Mouse (Mus musculus) T-helper 1 cell (primary cell): Measurements from ENCODE around the gene Josd1.

Experiments used
- in situ Hi-C: fragments of 300-600 bp; cut with MboI, MseI; formaldehyde crosslinking; loops from one replicate; pipeline ENCODE4 v1.15.1; 2025; ENCODE audit warnings: high pct_unique_total_duplicates

The Josd1 gene

GRCm38 (mm10) chr15:79687646-79688267, at the start of gene Josd1:
TSS of gene Josd1 (minus strand) at chr15:79687919.
- in situ Hi-C loops: loop anchor here (5.0 to 10.0 kb wide), 2 partner anchors 780 to 1193 kb away; partner anchors contain the start of gene Il2rb

DNA sequence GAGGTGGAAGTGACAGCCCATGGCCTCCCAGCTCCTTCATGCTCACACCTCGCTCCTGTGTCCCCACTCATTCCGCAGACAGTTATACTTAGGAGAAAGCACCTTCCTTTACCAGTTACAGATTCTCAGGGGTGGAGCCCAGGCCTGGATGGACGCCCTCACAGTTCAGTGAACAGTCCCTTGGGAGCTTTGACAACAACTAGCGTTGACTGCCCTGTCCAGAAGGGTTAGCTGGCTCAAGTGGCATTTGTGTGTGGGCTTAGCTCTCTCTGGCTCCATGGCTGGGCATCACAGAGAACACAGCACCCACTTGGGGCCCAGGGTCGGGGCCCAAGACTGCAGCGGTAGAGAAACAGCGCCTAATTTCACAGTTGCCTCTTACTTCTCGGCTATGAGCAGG, 46.6 kb upstream of the Josd1 start:
- in situ Hi-C loops: no loop called here

- in situ Hi-C loops: no loop called here
These were observed 45.9 kb upstream of the Josd1 start for GRCm38 (mm10) chr15:79733640-79734039.

GRCm38 (mm10) chr15:79733192-79733591, 45.5 kb upstream of the Josd1 start:
- in situ Hi-C loops: no loop called here

DNA sequence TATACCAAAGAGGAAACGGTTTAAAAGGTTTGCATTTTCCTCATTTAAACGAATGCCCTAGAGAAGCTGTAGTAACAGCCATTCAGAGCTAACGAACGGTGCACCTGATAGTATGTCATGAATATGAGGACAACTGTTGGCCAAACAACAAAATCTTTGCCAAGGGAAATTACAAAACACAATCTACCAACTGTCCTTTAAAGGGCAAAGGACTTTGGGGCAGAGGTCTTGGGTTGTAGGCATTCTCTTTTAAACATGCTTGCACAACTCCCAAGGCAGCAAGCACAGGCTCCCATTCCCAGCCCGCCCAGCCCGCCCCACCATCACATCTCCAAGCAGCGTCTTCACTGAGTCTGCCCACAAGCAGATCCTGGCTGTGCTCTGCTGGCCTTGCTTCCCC, 43.8 kb upstream of the Josd1 start:
- in situ Hi-C loops: no loop called here

DNA sequence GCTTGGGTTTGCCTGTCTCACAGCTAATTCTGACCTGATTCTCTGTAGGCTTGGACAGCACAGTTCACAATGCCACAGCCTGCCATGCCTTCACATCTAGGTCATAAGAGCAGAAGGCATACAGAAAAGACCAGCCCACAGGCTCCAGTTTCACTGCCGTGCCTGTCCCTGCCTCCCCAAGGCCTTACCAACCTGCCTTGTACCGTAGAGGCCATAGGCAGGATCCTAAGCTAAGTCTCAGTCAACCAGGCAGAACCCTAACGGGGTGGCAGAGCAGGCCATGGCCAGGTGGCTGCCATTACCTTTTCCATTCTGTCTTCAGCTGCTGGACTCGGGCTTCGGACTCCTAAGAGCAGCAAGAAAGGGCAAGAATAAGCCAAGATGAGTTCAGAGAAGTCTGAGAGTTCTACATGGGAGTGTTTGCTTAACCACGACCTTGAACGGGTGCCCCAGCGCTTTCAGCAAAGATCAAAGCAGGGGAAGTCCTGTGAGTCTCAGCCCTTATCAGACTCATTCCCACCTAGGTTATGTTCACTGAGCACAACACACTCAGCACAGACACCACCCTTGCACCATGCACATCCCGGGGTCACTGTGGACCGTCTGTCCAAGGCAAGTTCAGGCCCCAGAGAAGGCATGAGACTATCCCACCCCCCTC, 41.1 kb upstream of the Josd1 start:
- in situ Hi-C loops: no loop called here

DNA sequence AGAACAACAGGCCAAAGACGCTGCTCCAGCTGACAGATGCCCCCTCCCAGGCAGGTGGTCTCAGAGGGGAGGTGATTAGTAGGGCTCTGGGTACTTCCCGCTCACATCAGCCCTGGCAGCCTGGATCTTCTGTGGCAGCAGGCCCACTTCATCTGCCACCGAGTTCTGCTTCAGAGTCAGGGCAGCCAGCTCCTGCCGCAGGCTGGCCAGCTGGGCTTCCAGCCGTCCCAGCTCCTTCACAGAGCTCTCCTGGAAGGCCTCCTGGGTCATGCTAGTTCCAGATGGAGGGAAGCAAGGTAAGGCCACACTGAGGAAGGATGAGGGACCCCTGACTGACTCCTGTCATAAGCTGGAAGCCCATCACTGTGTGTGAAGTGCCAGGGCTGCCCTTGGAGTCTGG, 40.6 kb upstream of the Josd1 start:
- in situ Hi-C loops: no loop called here

GRCm38 (mm10) chr15:79727840-79728239, 40.1 kb upstream of the Josd1 start:
- in situ Hi-C loops: no loop called here

GRCm38 (mm10) chr15:79725190-79725789, 37.6 kb upstream of the Josd1 start:
- in situ Hi-C loops: no loop called here

- in situ Hi-C loops: no loop called here
These were observed 35.7 kb upstream of the Josd1 start for GRCm38 (mm10) chr15:79723439-79723838.

- in situ Hi-C loops: no loop called here
These were observed 33.1 kb upstream of the Josd1 start for GRCm38 (mm10) chr15:79720796-79721195.

DNA sequence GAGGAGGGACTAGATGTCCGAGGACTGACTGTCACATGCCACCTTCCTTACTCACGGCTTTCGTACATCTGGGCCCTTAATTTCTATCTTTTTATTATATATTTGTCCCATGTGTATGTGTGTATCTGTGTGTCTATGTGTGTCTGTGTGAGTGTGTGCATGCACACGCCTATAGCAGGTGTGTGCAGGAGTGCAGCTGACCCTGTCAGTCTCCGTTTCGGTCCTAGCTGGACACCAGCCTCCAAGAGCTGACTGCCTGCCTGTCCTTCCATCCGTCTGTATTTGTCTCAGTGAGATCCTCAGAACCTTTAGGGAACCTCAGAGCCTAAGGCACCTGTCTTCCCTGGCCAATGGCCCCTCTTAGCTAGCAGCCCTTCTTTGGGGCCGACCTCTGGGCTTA, 32.5 kb upstream of the Josd1 start:
- in situ Hi-C loops: no loop called here

DNA sequence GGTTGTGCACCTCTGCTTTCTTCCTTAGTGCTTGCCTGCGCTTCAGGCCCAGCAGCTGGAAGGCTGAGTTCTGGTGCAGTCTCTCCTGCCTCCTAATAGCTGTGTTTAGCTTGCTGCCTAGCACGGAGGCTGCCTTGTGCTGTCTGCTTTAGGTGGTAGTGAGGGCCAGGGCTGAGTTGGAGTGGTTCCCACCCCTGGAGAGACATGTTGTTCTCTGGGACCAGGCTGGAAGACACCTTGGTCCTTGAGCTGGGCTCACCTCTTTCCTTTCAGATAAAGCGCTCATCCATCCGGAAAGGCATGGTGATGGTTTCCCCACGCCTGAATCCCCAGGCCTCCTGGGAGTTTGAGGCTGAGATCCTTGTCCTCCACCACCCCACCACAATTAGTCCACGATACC, 29.0 kb upstream of the Josd1 start:
- in situ Hi-C loops: no loop called here

- in situ Hi-C loops: no loop called here
These were observed 27.9 kb upstream of the Josd1 start for GRCm38 (mm10) chr15:79715646-79716045.

DNA sequence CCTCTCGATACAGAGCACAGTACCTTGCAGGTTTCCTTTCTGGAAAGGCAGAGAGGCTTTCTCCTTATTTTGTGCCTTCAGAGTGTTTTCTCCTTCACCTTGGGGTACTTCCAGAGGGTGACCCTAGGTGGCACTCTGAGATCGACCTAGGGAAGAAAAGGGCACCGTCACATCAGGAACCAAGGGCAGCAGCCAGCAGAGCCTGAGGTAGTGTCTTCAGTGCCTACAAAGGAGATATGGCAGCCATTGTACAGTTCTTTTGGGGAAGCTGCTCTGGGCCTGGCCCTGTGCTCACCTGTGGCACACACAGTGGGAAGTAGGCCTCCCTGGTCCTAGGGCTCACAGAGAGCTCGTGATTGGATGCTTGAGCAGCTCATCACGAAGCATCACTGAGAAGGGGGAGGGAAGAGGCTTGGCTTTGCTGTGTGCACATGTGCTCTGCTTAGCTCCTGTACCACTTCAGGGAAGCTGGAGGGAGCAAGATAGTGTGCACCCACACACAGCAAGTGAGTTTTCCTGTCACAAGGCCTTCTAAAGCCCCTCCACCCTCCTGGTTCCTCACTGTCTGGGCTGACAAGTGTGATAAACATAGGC, 20.6 kb upstream of the Josd1 start:
- in situ Hi-C loops: no loop called here

GRCm38 (mm10) chr15:79706603-79707214, 19.0 kb upstream of the Josd1 start:
- in situ Hi-C loops: no loop called here

- in situ Hi-C loops: loop anchor here (10.0 kb wide), 1 partner anchor 1763 kb away; no protein-coding TSS in a partner anchor
These were observed 10.0 kb upstream of the Josd1 start for GRCm38 (mm10) chr15:79697558-79698187.

DNA sequence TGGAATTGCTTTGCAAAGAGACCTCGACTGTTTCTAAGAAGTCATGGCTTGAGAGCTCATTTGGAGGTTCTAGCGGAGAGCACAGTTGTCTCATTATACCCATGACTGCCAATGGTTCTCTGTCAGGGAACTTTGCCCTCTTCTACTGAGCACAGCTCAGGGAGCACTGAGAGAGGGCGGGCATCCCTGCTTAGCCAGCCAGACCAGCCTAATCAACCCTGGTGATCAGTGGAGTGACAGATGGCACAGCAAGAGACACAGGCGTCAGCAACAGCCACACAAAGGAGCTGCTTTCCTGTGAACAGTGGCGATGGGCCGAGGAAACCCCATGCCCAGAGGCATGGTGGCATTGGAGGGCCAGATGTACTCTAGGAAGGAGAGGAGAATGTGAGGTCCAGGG, 9.3 kb upstream of the Josd1 start:
- in situ Hi-C loops: loop anchor here (10.0 kb wide), 1 partner anchor 1762 kb away; no protein-coding TSS in a partner anchor

GRCm38 (mm10) chr15:79696508-79696907, 8.8 kb upstream of the Josd1 start:
- in situ Hi-C loops: loop anchor here (10.0 kb wide), 1 partner anchor 1762 kb away; no protein-coding TSS in a partner anchor

DNA sequence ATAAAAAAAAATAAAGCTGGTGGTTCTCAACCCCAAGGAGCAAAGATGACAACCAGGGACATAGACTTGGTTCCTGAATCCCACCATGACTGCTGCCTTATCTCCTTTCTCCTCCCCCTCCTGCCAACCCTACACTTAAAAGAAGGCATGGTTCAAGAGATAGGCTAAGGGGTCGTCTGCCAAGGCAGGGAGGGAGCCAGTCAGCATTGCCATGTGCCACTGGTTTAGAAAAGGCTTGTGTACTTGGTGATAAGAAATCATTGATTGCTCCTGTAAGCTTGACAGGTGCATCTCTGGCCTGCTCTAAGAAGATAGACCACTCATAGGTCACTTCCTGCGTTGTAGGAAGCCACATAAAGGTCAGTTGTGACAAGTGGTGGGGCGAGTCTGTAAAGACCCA, 7.8 kb upstream of the Josd1 start:
- in situ Hi-C loops: loop anchor here (10.0 kb wide), 1 partner anchor 1761 kb away; no protein-coding TSS in a partner anchor

- in situ Hi-C loops: loop anchor here (10.0 kb wide), 1 partner anchor 1760 kb away; no protein-coding TSS in a partner anchor
These were observed 6.8 kb upstream of the Josd1 start for GRCm38 (mm10) chr15:79694512-79694911.
